Mouse (Mus musculus) frontal cortex, postnatal 14 days (tissue): ENCODE measurements around the gene Ttll8.

Experiments used
- DNase-seq, 2 experiments: peaks; one replicate each; pipeline ENCODE4 v3.0.0; 2022; ENCODE audit warnings: low spot score in 2 of 2

Gene Ttll8

GRCm38 (mm10) chr15:88860781-88861180 lies 93.4 kb downstream of the Ttll8 start:
- DNase-seq = no peak

DNA sequence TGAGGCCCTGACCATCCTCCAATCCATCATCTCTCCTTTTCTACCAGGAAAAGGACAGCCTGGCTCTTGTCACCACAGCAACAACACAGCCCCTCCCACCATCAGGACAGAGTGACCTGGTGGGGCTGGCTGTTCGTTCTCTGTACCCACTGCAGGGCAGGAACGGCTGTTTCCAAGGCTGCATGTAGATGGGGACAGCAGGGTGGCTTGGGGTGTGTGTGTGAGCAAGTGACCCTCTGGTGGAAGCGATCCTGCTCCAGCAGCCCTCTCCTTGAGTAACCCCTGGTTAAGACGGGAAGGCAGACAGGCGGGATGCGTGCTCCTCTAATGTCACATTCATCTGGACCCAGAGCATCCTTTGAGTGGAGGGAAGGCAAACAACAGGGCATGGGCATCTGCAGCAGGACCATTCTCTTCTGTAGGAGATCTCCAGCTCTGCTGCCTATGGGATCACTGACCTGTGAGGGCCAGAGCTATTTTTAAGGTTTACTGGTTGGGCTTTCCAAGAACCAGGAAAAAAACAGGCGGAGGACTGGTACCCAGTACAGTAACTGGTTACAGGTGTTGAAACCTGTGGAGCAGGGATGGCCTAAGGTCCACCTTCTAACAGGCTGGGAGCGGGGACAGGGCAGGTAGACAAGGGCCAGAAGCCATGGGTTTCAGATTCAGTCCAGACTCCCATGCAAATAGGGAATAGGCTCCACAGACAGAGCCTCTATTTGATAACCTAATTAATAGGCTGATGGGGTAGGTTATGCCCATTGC lies 94.8 kb downstream of the Ttll8 start:
- no peak for DNase-seq

- no peak for DNase-seq
These were observed 95.5 kb downstream of the Ttll8 start for GRCm38 (mm10) chr15:88858707-88859106.

- DNase-seq = no peak
These were observed 96.1 kb downstream of the Ttll8 start for GRCm38 (mm10) chr15:88858141-88858541.

DNA sequence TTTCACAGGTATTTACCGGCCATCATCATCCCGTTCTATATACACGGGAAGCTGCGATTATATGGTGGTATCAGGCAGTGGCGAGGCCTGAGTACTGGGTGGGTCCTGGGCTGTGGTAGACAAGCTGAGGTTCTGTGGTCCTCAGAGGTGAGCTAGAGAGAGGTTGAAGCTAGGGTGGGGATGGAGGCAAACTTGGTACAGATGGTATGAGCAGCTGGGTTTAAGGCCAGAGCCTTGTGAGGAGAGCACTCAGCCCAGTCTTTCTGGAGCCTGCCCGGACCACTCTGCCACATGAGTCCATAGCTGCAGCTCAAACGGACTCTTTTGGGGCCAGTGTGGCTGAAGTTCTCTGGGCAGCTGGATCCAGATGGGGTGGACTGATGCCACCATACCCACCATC lies 96.9 kb downstream of the Ttll8 start:
- DNase-seq = no peak

GRCm38 (mm10) chr15:88856613-88857012 lies 97.6 kb downstream of the Ttll8 start:
- no peak for DNase-seq

DNA sequence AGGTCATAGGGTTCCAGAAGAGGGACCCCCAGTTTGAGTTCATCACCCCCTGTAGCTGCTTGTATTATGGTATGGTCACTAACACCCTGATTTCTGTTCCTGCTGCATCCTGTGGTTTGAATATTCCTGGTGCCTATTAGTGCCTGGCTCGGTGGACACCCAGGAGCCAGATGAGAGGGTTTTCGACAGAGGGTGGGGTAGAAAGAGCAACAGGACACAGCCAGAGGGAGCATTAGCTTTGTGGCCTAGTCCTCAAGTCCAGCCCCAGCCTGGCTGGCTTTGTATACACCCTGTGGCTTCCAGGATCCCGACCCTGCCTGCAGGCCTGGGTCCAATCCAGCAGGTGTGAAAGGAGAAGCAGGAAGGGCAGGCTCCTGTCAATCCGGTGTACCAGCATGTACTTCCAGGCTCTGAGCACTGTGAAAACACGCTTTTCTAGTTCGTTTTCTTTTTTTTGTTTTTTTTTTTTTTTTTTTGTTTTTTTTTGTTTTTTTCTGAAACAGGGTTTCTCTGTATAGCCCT lies 98.3 kb downstream of the Ttll8 start:
- no peak for DNase-seq

- DNase-seq = no peak
These were observed 99.0 kb downstream of the Ttll8 start for GRCm38 (mm10) chr15:88854969-88855830.

DNA sequence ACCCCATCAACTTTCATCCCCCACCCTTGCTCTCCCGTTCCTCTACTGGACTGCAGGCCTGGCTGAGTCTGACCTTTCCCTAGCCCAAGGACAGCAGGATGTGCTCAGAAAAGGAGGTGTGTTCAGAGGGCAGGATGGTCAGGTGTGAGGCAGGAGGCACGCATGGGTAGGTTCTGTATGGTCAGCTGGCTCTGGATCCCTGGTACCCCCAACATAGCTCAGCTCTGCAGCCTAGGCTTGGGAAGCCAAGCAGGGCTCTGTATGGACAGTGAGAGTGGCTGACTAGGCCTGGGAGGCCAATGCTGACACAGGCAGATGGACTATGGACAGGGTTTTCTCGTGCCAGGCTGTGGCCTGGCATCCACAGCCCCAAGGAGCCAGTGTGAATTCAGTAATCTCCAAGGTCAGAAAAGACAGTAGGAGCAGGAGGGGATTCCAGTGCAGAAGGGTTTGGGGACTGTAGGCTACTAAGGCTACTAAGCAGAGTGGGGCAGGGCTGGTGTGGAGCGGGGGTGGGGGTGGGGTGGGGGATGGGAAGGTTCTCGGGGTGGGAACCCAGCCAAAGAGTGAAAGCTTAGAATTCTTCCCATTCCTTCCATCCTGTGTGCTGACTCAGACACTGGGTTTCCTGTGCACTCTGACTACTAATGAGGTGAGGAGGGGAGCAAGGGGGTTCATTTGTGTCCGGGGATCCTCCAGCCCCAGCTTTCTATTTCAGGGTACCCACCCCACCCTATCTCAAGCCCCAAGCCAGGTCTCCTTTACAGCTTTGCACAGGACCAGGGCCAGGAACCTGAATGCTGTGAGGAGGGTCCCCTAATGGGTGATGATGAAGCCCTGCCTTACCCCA lies 99.9 kb downstream of the Ttll8 start:
- DNase-seq = no peak

- no peak for DNase-seq
These were observed 101.1 kb downstream of the Ttll8 start for GRCm38 (mm10) chr15:88853106-88853505.

GRCm38 (mm10) chr15:88851507-88852149 lies 102.6 kb downstream of the Ttll8 start:
- no peak for DNase-seq

DNA sequence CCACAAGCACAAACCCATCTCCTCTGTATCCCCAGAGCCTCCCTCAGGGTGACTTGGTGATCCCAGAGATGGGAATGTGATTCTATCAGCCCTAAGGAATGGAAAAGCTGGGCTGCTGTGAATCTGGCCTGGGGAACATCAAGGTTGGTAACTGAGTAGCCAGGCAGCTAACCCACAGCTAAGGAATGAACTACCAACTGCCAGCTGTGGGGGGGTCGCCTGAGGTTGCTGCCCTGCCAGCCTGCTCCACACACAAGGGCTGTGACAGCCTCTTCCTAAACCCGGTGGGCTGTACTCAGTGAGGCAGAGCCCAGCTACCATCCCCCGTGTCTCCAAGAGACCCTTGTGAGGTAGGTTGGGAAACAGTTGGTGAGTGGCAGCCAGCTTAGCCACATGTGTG lies 103.1 kb downstream of the Ttll8 start:
- DNase-seq = no peak

GRCm38 (mm10) chr15:88850146-88850826 lies 103.9 kb downstream of the Ttll8 start:
- DNase-seq = peak; percentile 65 to 79

- no peak for DNase-seq
These were observed 104.6 kb downstream of the Ttll8 start for GRCm38 (mm10) chr15:88849621-88850020.

DNA sequence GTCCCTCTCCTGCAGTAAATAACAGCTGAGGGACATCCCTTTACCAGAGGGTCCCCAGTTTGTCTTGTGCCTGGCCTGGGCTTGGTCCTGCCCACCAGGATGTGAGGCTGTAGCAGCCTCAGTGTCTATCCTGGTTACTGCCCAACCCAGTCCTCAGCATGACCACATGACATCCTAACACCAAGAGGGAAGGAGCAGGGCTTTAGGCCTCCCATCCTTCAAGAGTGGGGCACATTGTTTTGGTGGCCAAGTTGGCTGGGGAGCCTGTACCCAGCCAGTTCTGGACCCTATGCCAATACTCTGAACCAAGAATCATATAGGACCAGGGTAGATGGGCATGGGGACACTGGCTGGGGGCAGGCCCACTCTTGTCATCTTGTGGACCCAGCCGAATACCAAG lies 105.6 kb downstream of the Ttll8 start:
- DNase-seq = no peak

GRCm38 (mm10) chr15:88844966-88845365 lies 109.3 kb downstream of the Ttll8 start:
- no peak for DNase-seq

GRCm38 (mm10) chr15:88843486-88844097 lies 110.6 kb downstream of the Ttll8 start:
- DNase-seq = no peak

- DNase-seq = no peak
These were observed 111.9 kb downstream of the Ttll8 start for GRCm38 (mm10) chr15:88842300-88842673.

DNA sequence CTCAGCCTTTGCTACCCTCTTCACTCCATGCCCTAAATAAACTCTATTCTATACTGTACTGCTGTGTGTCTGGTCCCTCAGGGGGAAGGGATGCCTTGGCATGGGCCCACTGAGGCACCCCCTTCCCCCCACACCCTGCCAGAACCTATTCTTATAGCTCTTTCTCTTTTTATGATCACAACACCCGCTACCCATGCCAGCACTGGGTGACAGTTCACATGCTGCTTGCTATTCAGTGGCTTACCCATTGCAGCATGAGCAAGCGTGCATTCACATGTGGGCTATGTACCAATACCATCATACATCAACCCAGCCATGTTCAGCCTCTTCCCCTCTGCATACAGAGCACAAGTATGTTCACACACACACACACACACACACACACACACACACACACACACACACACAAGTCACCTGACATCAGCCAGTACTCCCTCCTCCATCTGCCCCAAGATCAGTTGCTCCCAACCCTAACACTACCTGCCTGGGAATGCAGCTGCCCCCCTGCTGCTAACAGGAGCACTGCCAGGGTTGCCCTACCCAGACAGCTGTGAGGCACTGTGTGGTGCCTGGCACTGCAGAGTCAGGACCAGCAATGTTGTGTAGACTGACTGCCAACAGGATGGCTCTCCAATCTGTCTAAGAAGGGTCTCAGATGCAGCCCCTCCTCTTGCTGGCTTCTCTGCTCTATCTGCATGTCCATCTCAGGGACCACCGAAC lies 112.5 kb downstream of the Ttll8 start:
- DNase-seq = no peak

DNA sequence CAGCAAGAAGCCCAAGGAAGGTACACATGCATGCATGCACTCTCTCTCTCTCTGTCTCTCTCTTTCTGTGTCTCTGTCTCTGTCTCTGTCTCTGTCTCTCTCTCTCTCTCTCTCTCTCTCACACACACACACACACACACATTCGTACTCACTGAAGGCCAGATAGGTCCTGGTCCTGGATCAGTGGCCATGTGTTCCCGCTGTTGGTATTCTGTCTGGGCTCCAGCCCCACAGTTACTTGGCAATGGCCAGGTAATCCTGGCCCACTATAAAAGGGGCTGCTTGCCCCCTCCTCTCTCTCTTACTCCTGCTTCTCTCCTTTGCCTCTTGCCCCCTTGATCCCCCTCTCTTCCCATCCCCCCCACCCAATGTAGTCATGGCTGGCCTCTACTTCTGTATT lies 113.1 kb downstream of the Ttll8 start:
- DNase-seq = no peak
